Mouse (Mus musculus) kidney, postnatal 25 days (tissue): ENCODE measurements around the gene Ptpn11.

Source experiments
- DNase-seq, 2 experiments: peaks; one replicate each; pipeline ENCODE4 v3.0.0; 2021; ENCODE audit warnings: mixed read lengths in 2 of 2

The Ptpn11 gene

GRCm38 (mm10) chr5:121124208-121125185, 66.7 kb downstream of the Ptpn11 start:
- no peak for DNase-seq

GRCm38 (mm10) chr5:121123399-121123798, 67.8 kb downstream of the Ptpn11 start:
- DNase-seq, result no peak

GRCm38 (mm10) chr5:121122577-121122976, 68.6 kb downstream of the Ptpn11 start:
- no peak for DNase-seq

- no peak for DNase-seq
Measured at GRCm38 (mm10) chr5:121122036-121122435, 69.2 kb downstream of the Ptpn11 start.

- no peak for DNase-seq
Measured at GRCm38 (mm10) chr5:121119331-121120034, 71.7 kb downstream of the Ptpn11 start.

- peak in 1 of 2 experiments; percentile 6 for DNase-seq
Measured at GRCm38 (mm10) chr5:121118345-121118744, 72.9 kb downstream of the Ptpn11 start.

GRCm38 (mm10) chr5:121116941-121117340, 74.3 kb downstream of the Ptpn11 start:
- no peak for DNase-seq

GRCm38 (mm10) chr5:121115391-121116157, 75.6 kb downstream of the Ptpn11 start:
- DNase-seq, result no peak

- DNase-seq, result no peak
Measured at GRCm38 (mm10) chr5:121114151-121114550, 77.0 kb downstream of the Ptpn11 start.

- no peak for DNase-seq
Measured at GRCm38 (mm10) chr5:121112390-121112789, 78.8 kb downstream of the Ptpn11 start.

GRCm38 (mm10) chr5:121111106-121111915, 79.9 kb downstream of the Ptpn11 start:
- DNase-seq, result no peak

- DNase-seq, result no peak
Measured at GRCm38 (mm10) chr5:121109185-121109584, 82.0 kb downstream of the Ptpn11 start.

GRCm38 (mm10) chr5:121106913-121107312, 84.3 kb downstream of the Ptpn11 start:
- DNase-seq, result no peak

- DNase-seq, result no peak
Measured at GRCm38 (mm10) chr5:121100886-121101580, 90.2 kb downstream of the Ptpn11 start.

- no peak for DNase-seq
Measured at GRCm38 (mm10) chr5:121100095-121100494, 91.1 kb downstream of the Ptpn11 start.

- DNase-seq, result no peak
Measured at GRCm38 (mm10) chr5:121097970-121098369, 93.2 kb downstream of the Ptpn11 start.

- no peak for DNase-seq
Measured at GRCm38 (mm10) chr5:121096744-121097143, 94.5 kb downstream of the Ptpn11 start.

GRCm38 (mm10) chr5:121093281-121093680, 97.9 kb downstream of the Ptpn11 start:
- no peak for DNase-seq

GRCm38 (mm10) chr5:121089660-121090059, 101.5 kb downstream of the Ptpn11 start:
- DNase-seq, result no peak

- DNase-seq, result no peak
Measured at GRCm38 (mm10) chr5:121087733-121088132, 103.5 kb downstream of the Ptpn11 start.

GRCm38 (mm10) chr5:121082605-121083004, 108.6 kb downstream of the Ptpn11 start:
- no peak for DNase-seq
